Mouse (Mus musculus): Measurements from ENCODE around the gene Lrp2. TPM values are rescaled to one million over a fixed set of nuclear protein-coding genes. Genes with fewer than 3 reads are reported as not detected.
A peak's percentile ranks its signal among the peaks of the same experiment; 100 is the strongest.

Gene Lrp2
- total RNA-seq, 1 experiment, result 124 TPM

DNA sequence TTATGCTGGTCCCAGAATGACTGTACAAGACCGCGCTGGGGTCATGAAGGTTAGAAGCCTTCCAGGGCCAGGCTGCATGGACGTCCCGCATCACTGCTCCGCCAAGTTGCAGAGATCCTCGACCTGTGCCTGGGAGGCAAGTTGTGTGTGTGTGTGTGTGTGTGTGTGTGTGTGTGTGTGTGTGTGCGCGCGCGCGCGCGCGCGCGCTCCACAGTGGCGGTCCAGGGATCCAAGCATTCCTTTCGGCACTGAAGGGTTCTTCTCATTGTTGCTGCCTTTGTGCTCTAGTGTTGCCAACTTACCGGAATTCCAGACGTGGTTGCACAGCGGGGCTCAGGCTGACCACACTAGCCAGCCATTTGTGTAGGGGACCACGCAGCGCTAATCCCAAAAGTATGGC is 2.0 kb upstream of the Lrp2 start:
- peak overlapping the region; percentile 45 to 76 for H3K4me3 ChIP-seq (ENCODE audit: insufficient read depth in 1 of 2, low read depth in 1 of 2, low read length in 2 of 2, poor library complexity in 1 of 2, severe bottlenecking in 1 of 2)
- no peaks in the 10 kb centered on the region for H3K9me3 ChIP-seq (ENCODE audit: control insufficient read depth, insufficient read depth, low read depth, low read length)
- in situ Hi-C loops (cut with MboI; ENCODE audit: low sequenced_read_pairs in 2 of 2, unreplicated experiment in 2 of 2), result loop anchor here in 1 of 2 experiments (5.0 to 25.0 kb wide), 3 partner anchors 874 to 1949 kb away; partner anchors contain the start of genes Dlx1, Dlx2 and Sp5
- no peaks in the 10 kb centered on the region for H3K36me3 ChIP-seq (ENCODE audit: control insufficient read depth, insufficient read depth, low read length, poor library complexity, severe bottlenecking)
- peaks cover 2 to 5% of the 10 kb centered on the region in 2 experiments; a peak in 1 of 4 replicates for H3K4me1 ChIP-seq (ENCODE audit: control insufficient read depth in 2 of 2, insufficient read depth in 2 of 2, low read length in 2 of 2, poor library complexity in 1 of 2)
- peak; percentile 25 for DNase-seq (ENCODE audit: low read depth, low spot score)
- no peak overlapping the region for H3K27ac ChIP-seq (ENCODE audit: insufficient read depth, low read depth, low read length, poor library complexity, severe bottlenecking)
- no peak for TF ChIP-seq ZNF384 (IDR thresholded peaks at IDR 0.05; ENCODE audit: low read depth, low read length)
- 0 out of 2 replicates have a peak, but pooled peaks have one; percentile 32 for TF ChIP-seq HCFC1 (IDR thresholded peaks at IDR 0.05; ENCODE audit: borderline replicate concordance, insufficient read depth, low read length)
- no peak overlapping the region; the same call in 1 of the 2 replicates for H3K9ac ChIP-seq (ENCODE audit: insufficient read depth, low read depth, low read length, poor library complexity, severe bottlenecking)

DNA sequence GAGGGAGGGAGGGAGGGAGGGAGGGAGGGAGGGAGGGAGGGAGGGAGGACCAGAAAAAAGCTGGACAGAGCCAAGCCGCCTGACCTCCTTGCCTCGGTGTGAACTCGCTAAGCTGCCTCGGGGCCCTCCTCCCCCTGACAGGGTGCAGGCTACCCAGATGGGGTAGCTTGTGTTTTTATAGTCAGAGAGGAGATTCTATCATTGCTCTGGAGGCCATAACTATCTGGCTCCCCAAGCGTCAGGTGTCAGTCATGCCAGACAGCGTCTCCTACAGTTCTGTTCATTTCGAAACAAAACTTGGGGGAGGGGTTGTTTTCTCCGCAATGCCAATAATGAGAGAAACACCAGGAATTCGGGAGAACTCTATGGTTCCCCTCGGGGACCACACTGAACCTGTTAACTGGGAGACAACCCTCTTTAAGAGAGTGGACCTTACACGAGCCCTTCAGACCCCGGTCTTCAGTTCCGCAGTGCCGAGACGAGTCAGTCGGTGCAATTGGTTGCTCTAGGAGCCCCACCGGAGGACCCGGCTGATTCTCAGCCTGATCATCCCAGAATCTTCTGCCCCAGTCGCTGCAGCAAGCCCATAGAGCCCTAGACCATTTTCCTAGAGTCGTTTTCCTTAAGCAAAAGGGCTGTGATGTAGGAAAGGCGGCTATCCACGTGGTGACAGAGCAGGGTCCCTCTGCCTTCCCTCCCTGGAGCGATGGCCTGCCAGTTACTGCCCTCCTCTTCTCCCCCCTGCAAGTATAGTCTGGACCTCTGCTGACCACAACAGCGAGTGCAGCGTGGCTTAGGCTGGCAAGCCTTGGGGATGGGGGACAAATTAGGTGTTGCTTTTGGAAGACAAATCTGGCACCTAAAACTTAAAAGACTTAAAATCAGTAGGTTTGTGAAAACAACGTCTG is 1.2 kb upstream of the Lrp2 start:
- H3K36me3 ChIP-seq (ENCODE audit: control insufficient read depth, insufficient read depth, low read length, poor library complexity, severe bottlenecking), result no peaks in the 10 kb centered on the region
- peak; percentile 30 for DNase-seq (ENCODE audit: low read depth, low spot score)
- H3K9me3 ChIP-seq (ENCODE audit: control insufficient read depth, insufficient read depth, low read depth, low read length), result no peaks in the 10 kb centered on the region
- TF ChIP-seq ZC3H11A (IDR thresholded peaks at IDR 0.05; ENCODE audit: borderline replicate concordance, low read depth, low read length), result no peak
- TF ChIP-seq HCFC1 (IDR thresholded peaks at IDR 0.05; ENCODE audit: borderline replicate concordance, insufficient read depth, low read length), result no peak
- no peak for TF ChIP-seq MAFK (IDR thresholded peaks at IDR 0.05; ENCODE audit: insufficient read depth, low read depth, low read length)
- no peak for TF ChIP-seq ZNF384 (IDR thresholded peaks at IDR 0.05; ENCODE audit: low read depth, low read length)
- no peak for TF ChIP-seq CHD2 (IDR thresholded peaks at IDR 0.05; ENCODE audit: low read depth, low read length)
- peaks cover 2 to 7% of the 10 kb centered on the region in 2 experiments; a peak in 1 of 4 replicates for H3K4me1 ChIP-seq (ENCODE audit: control insufficient read depth in 2 of 2, insufficient read depth in 2 of 2, low read length in 2 of 2, poor library complexity in 1 of 2)
- peak overlapping the region; percentile 45 to 76 for H3K4me3 ChIP-seq (ENCODE audit: insufficient read depth in 1 of 2, low read depth in 1 of 2, low read length in 2 of 2, poor library complexity in 1 of 2, severe bottlenecking in 1 of 2)
- H3K9ac ChIP-seq (ENCODE audit: insufficient read depth, low read depth, low read length, poor library complexity, severe bottlenecking), result peak overlapping the region; percentile 18; the same call in 1 of the 2 replicates
- in situ Hi-C loops (cut with MboI; ENCODE audit: low sequenced_read_pairs in 2 of 2, unreplicated experiment in 2 of 2), result loop anchor here in 1 of 2 experiments (5.0 to 25.0 kb wide), 3 partner anchors 875 to 1950 kb away; partner anchors contain the start of genes Dlx1, Dlx2 and Sp5
- H3K27ac ChIP-seq (ENCODE audit: insufficient read depth, low read depth, low read length, poor library complexity, severe bottlenecking), result no peak overlapping the region

DNA sequence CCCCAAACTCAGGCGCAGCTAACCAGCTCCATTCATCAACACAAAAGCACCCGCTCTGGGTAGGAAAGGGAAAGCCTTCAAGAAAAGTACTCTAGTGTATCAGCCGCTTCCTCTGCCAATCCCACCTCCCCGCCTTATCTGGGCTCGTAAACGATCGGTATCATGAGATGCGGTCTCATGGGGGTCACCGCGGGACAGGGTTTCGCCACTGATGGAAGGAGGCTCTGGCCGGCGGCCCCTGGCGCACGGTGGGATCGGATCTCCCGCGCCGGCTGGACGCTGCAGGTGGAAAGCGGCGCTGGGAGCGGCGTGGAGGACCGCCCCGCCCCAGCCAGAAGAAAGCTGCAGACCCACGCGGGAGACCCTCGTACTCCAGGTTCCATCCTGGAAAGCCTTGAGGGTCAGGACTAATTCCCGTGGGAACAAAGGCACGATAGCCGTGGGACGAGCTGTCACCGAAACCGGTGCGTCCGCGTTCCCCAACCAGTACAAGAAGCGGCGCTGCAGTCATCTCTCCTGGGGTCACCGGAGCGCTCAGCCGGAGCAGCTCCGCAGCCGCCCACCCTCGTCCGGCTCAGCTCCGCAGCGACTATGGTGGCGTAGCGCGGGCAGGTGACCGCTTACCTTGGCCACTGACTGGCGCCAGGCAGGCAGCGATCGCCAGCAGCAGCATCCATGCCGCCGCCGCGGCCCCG is 527 bp downstream of the Lrp2 start:
- Histone ChIP-seq H3K9ac (ENCODE audit: insufficient read depth, low read depth, low read length, poor library complexity, severe bottlenecking) (peak overlapping the region; percentile 52), H3K9me3 (ENCODE audit: control insufficient read depth, insufficient read depth, low read depth, low read length) (no peaks in the 10 kb centered on the region), H3K27ac (ENCODE audit: insufficient read depth, low read depth, low read length, poor library complexity, severe bottlenecking) (no peak overlapping the region), H3K4me1 (ENCODE audit: control insufficient read depth in 2 of 2, insufficient read depth in 2 of 2, low read length in 2 of 2, poor library complexity in 1 of 2) (peaks cover 0 to 7% of the 10 kb centered on the region in 2 experiments; a peak in 1 of 4 replicates), H3K36me3 (ENCODE audit: control insufficient read depth, insufficient read depth, low read length, poor library complexity, severe bottlenecking) (no peaks in the 10 kb centered on the region), H3K4me3 (ENCODE audit: insufficient read depth in 1 of 2, low read depth in 1 of 2, low read length in 2 of 2, poor library complexity in 1 of 2, severe bottlenecking in 1 of 2) (peak overlapping the region; percentile 71 to 85)
- TF ChIP-seq ZC3H11A (IDR thresholded peaks at IDR 0.05; ENCODE audit: borderline replicate concordance, low read depth, low read length) (no peak), HCFC1 (IDR thresholded peaks at IDR 0.05; ENCODE audit: borderline replicate concordance, insufficient read depth, low read length) (no peak), CHD2 (IDR thresholded peaks at IDR 0.05; ENCODE audit: low read depth, low read length) (no peak), ZNF384 (IDR thresholded peaks at IDR 0.05; ENCODE audit: low read depth, low read length) (no peak), MAFK (IDR thresholded peaks at IDR 0.05; ENCODE audit: insufficient read depth, low read depth, low read length) (no peak)
- peak; percentile 43 for DNase-seq (ENCODE audit: low read depth, low spot score)
- in situ Hi-C loops (cut with MboI; ENCODE audit: low sequenced_read_pairs in 2 of 2, unreplicated experiment in 2 of 2), result loop anchor here in 1 of 2 experiments (5.0 to 25.0 kb wide), 3 partner anchors 877 to 1952 kb away; partner anchors contain the start of genes Dlx1, Dlx2 and Sp5

DNA sequence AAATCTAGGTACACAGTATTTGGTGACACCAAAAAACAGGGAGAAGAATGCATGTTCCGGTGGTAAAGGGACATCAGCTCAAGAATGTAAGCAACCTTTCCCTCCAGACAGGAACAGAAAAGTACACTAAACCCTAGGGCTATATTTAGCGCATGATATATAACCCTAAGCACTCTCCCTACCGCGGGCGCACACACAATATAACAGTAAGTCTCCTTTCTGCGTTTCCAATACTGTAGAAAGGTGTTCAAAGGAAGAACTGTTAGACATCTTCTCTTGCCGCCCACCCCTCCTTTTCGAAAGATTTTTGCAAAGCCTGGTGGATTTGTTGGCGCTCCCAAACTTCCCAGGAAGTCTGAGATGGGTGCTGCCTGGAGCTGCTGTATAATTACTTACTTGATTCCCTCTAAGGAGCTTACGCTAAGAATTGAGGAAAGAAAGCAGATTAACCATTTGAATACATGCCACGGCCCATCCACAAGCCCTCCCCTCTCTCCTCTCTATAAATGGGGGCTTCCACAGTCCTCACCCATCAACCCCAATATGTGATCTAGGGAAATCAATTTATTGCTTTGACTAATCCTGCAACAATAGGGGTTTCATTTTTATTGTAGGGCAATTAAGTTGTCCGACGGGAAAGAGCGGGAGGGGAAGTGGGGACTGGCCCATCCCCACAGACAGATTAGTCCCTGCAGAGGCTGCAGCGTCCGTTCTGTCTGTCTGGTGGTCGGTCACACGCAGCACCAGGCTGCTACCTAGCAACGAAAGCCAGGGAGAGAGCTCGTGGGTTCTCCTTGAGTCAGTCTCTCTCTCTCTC is 1.5 kb downstream of the Lrp2 start:
- no peaks in the 10 kb centered on the region for H3K9me3 ChIP-seq (ENCODE audit: control insufficient read depth, insufficient read depth, low read depth, low read length)
- peak; percentile 11 for DNase-seq (ENCODE audit: low read depth, low spot score)
- no peak overlapping the region for H3K9ac ChIP-seq (ENCODE audit: insufficient read depth, low read depth, low read length, poor library complexity, severe bottlenecking)
- no peak for TF ChIP-seq CHD2 (IDR thresholded peaks at IDR 0.05; ENCODE audit: low read depth, low read length)
- TF ChIP-seq MAFK (IDR thresholded peaks at IDR 0.05; ENCODE audit: insufficient read depth, low read depth, low read length), result no peak
- TF ChIP-seq ZC3H11A (IDR thresholded peaks at IDR 0.05; ENCODE audit: borderline replicate concordance, low read depth, low read length), result no peak
- no peak for TF ChIP-seq ZNF384 (IDR thresholded peaks at IDR 0.05; ENCODE audit: low read depth, low read length)
- no peak for TF ChIP-seq HCFC1 (IDR thresholded peaks at IDR 0.05; ENCODE audit: borderline replicate concordance, insufficient read depth, low read length)
- peaks cover 0 to 7% of the 10 kb centered on the region in 2 experiments; a peak in 1 of 4 replicates for H3K4me1 ChIP-seq (ENCODE audit: control insufficient read depth in 2 of 2, insufficient read depth in 2 of 2, low read length in 2 of 2, poor library complexity in 1 of 2)
- in situ Hi-C loops (cut with MboI; ENCODE audit: low sequenced_read_pairs in 2 of 2, unreplicated experiment in 2 of 2), result loop anchor here in 1 of 2 experiments (25.0 kb wide), 2 partner anchors 878 to 1953 kb away; partner anchors contain the start of genes Dlx1, Dlx2 and Sp5
- H3K27ac ChIP-seq (ENCODE audit: insufficient read depth, low read depth, low read length, poor library complexity, severe bottlenecking), result no peak overlapping the region
- peak overlapping the region; percentile 51 to 85; a peak in 3 of 4 replicates for H3K4me3 ChIP-seq (ENCODE audit: insufficient read depth in 1 of 2, low read depth in 1 of 2, low read length in 2 of 2, poor library complexity in 1 of 2, severe bottlenecking in 1 of 2)
- no peaks in the 10 kb centered on the region for H3K36me3 ChIP-seq (ENCODE audit: control insufficient read depth, insufficient read depth, low read length, poor library complexity, severe bottlenecking)
